Comparison of ENCODE assay signal across 9 mouse cellular contexts in the genomic region with DNA sequence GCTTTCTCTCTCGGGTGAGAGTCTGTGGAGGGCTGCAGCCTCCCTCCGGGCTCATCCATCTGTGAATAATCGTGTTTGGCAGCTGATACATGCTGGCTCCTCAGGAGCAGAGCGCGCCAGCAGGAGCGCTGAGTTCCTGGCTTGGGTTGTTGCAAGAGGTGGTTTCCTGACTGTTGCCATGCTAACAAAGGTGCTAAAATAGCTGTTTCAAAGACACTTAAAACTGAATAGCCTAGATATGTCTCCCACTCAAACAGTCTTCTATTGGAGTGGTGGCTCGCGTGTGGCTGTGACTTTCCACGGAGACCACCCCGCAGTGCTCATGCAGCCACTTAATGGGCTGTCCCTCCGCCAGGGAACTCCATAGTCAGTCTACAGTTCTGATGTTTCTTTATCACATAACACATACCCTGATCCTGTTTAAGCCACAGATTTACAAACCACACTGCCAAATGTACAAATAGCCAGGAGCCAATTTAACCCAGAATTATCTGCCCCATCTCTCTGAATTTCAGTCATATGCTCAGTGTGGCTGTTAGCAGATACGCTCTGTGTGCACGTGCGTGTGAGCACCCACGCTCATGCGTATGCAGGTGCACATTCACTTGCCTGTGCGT.
DNase-seq lines count a peak whose midpoint lies in the region; ATAC-seq lines count a peak whose summit lies in the region.
"Had no signal": no experiment of that assay in that cellular context is flagged by ENCODE, and none has a peak within 500 bp of the region (broad histone marks: within the 10 kb centered on the region; RNA-seq: fewer than 3 reads in every experiment).

No protein-coding gene starts in this region.

- peak; percentile 54 for ATAC-seq in hindbrain, embryonic 15.5 days (ENCODE audit: low FRiP score, low read depth)
- ATAC-seq in midbrain, embryonic 13.5 days, result peak; percentile 55; the same call in 1 of the 2 replicates

- no peak overlapping the region for H3K9ac ChIP-seq in hindbrain, embryonic 15.5 days
- no peak overlapping the region for H3K9ac ChIP-seq in midbrain, embryonic 13.5 days (replicated peaks)

- WGBS in hindbrain, embryonic 15.5 days, result 55% methylated on average over 17 of the region's 17 CpGs
- 66% methylated on average over 17 of the region's 17 CpGs for WGBS in midbrain, embryonic 13.5 days

- H3K36me3 ChIP-seq in hindbrain, embryonic 15.5 days, result no peaks in the 10 kb centered on the region
- H3K36me3 ChIP-seq in midbrain, embryonic 13.5 days, result no peaks in the 10 kb centered on the region

- no peaks in the 10 kb centered on the region for H3K27me3 ChIP-seq in hindbrain, embryonic 15.5 days
- no peaks in the 10 kb centered on the region for H3K27me3 ChIP-seq in midbrain, embryonic 13.5 days
- H3K27me3 ChIP-seq: CH12.LX had no signal

- DNase-seq in testis, postnatal 10 days (ENCODE audit: low spot score), result peak; percentile 27
- DNase-seq in testis, postnatal 14 days (ENCODE audit: low spot score), result no peak
- DNase-seq in gastrocnemius, postnatal 25 days, result no peak
- no peak for DNase-seq in spleen, adult 12 weeks (ENCODE audit: low spot score)
- DNase-seq in lung, postnatal 25 days (ENCODE audit: low spot score), result no peak
- DNase-seq in lung, postnatal 36 days, result no peak

- no peak overlapping the region for H3K4me2 ChIP-seq in hindbrain, embryonic 15.5 days
- no peak overlapping the region for H3K4me2 ChIP-seq in midbrain, embryonic 13.5 days (replicated peaks)

- H3K4me3 ChIP-seq in hindbrain, embryonic 15.5 days, result no peak overlapping the region
- no peak overlapping the region for H3K4me3 ChIP-seq in midbrain, embryonic 13.5 days (replicated peaks)

- no peaks in the 10 kb centered on the region for H3K9me3 ChIP-seq in hindbrain, embryonic 15.5 days
- no peaks in the 10 kb centered on the region for H3K9me3 ChIP-seq in midbrain, embryonic 13.5 days

- H3K27ac ChIP-seq in hindbrain, embryonic 15.5 days (replicated peaks), result peak overlapping the region; percentile 61
- H3K27ac ChIP-seq in midbrain, embryonic 13.5 days, result no peak overlapping the region

- peaks cover 24% of the 10 kb centered on the region for H3K4me1 ChIP-seq in hindbrain, embryonic 15.5 days (replicated peaks)
- peaks cover 13% of the 10 kb centered on the region for H3K4me1 ChIP-seq in midbrain, embryonic 13.5 days (replicated peaks)
